Mouse (Mus musculus): ENCODE results near the gene Uqcc2.

GRCm38 (mm10) chr17:27128189-27128588, 5.5 kb downstream of the Uqcc2 start:
- no peak for TF ChIP-seq CTCF (IDR thresholded peaks at IDR 0.05; ENCODE audit: low read depth, low read length)
- no peak for TF ChIP-seq GATA1 (IDR thresholded peaks at IDR 0.05; ENCODE audit: borderline replicate concordance, low read length)
- no peak for TF ChIP-seq TAL1 (conservative IDR thresholded peaks at IDR 0.05; ENCODE audit: low read depth, low read length)
- TF ChIP-seq POLR2AphosphoS5 (IDR thresholded peaks at IDR 0.05; ENCODE audit: insufficient replicate concordance, low read depth, low read length): no peak
